Mouse (Mus musculus): ENCODE results near the gene Gpatch8. TPM values are rescaled to one million over a fixed set of nuclear protein-coding genes. Genes with fewer than 3 reads are reported as not detected.

The Gpatch8 gene
- total and polyA plus RNA-seq, 3 experiments: 11.5 to 24.7 (median 16.6) TPM

GRCm38 (mm10) chr11:102487901-102488300 lies 68.3 kb downstream of the Gpatch8 start:
- no peaks in the 10 kb centered on the region for H3K79me2 ChIP-seq (replicated peaks; ENCODE audit: control insufficient read depth, extremely low read depth, insufficient read depth, poor library complexity, severe bottlenecking)
- H3K27me3 ChIP-seq (replicated peaks): no peaks in the 10 kb centered on the region
- H3K36me3 ChIP-seq (replicated peaks in 1 of 2; ENCODE audit: control insufficient read depth in 1 of 2, insufficient read depth in 1 of 2, low read length in 1 of 2): peaks cover 26 to 63% of the 10 kb centered on the region in 2 experiments
- in situ Hi-C loops (cut with MboI; ENCODE audit: low pct_ligation_motif_present, low pct_unique_long_range_greater_than_20kb, low sequenced_read_pairs): loop anchor here (10.0 kb wide), 1 partner anchor 157 kb away; no protein-coding TSS in a partner anchor
- no peak for TF ChIP-seq MEF2A (IDR thresholded peaks at IDR 0.05; ENCODE audit: borderline replicate concordance, low read depth, low read length)
- no peak for TF ChIP-seq EP300 (IDR thresholded peaks at IDR 0.05; ENCODE audit: low read length)
- TF ChIP-seq MYC (IDR thresholded peaks at IDR 0.05; ENCODE audit: low read depth, low read length): no peak
- TF ChIP-seq MXI1 (IDR thresholded peaks at IDR 0.05; ENCODE audit: low read depth, low read length): no peak
- TF ChIP-seq TCF12 (IDR thresholded peaks at IDR 0.05; ENCODE audit: low read depth, low read length): no peak
- no peak for TF ChIP-seq JUN (IDR thresholded peaks at IDR 0.05; ENCODE audit: insufficient read depth, low read depth, low read length)
- TF ChIP-seq POLR2A (IDR thresholded peaks at IDR 0.05; ENCODE audit: low read depth, low read length): no peak
- TF ChIP-seq CTCF (conservative IDR thresholded peaks at IDR 0.05 in 1 of 2, IDR thresholded peaks at IDR 0.05 in 1 of 2; ENCODE audit: low read depth in 2 of 2, low read length in 2 of 2): no peak
- TF ChIP-seq ZKSCAN1 (IDR thresholded peaks at IDR 0.05; ENCODE audit: borderline replicate concordance, low read depth, low read length): no peak
- TF ChIP-seq UBTF (IDR thresholded peaks at IDR 0.05; ENCODE audit: low read depth, low read length): no peak
- no peak for TF ChIP-seq SIN3A (IDR thresholded peaks at IDR 0.05; ENCODE audit: low read length)
- no peak for TF ChIP-seq CHD1 (IDR thresholded peaks at IDR 0.05; ENCODE audit: low read depth, low read length)
- no peaks in the 10 kb centered on the region for H3K9me3 ChIP-seq (replicated peaks; ENCODE audit: low read length)
- no peak overlapping the region for H3K4me3 ChIP-seq (replicated peaks in 1 of 3; ENCODE audit: low read depth in 2 of 3, low read length in 2 of 3, poor library complexity in 1 of 3)
- no peak overlapping the region for H3K4me2 ChIP-seq (ENCODE audit: insufficient read depth, low read depth, poor library complexity, severe bottlenecking)
- dilution Hi-C loops (cut with MboI; ENCODE audit: extremely low pct_ligation_motif_present, extremely low pct_unique_long_range_greater_than_20kb, low sequenced_read_pairs): no loop called here
- DNase-seq (ENCODE audit: extremely low read depth): no peak
- no peak overlapping the region for H3K9ac ChIP-seq (ENCODE audit: insufficient read depth, low read depth)
- H3K4me1 ChIP-seq (ENCODE audit: control insufficient read depth in 1 of 2, insufficient read depth in 2 of 2): no peaks in the 10 kb centered on the region
- H3K27ac ChIP-seq (ENCODE audit: insufficient read depth, low read depth): no peak overlapping the region

- no peaks in the 10 kb centered on the region for H3K79me2 ChIP-seq (replicated peaks; ENCODE audit: control insufficient read depth, extremely low read depth, insufficient read depth, poor library complexity, severe bottlenecking)
- no peak overlapping the region for H3K4me3 ChIP-seq (replicated peaks in 1 of 3; ENCODE audit: low read depth in 2 of 3, low read length in 2 of 3, poor library complexity in 1 of 3)
- in situ Hi-C loops (cut with MboI; ENCODE audit: low pct_ligation_motif_present, low pct_unique_long_range_greater_than_20kb, low sequenced_read_pairs): loop anchor here (10.0 kb wide), 1 partner anchor 158 kb away; no protein-coding TSS in a partner anchor
- peaks cover 26 to 63% of the 10 kb centered on the region in 2 experiments for H3K36me3 ChIP-seq (replicated peaks in 1 of 2; ENCODE audit: control insufficient read depth in 1 of 2, insufficient read depth in 1 of 2, low read length in 1 of 2)
- no peak overlapping the region for H3K27ac ChIP-seq (ENCODE audit: insufficient read depth, low read depth)
- H3K9me3 ChIP-seq (replicated peaks; ENCODE audit: low read length): no peaks in the 10 kb centered on the region
- no peak overlapping the region for H3K9ac ChIP-seq (ENCODE audit: insufficient read depth, low read depth)
- H3K27me3 ChIP-seq (replicated peaks): no peaks in the 10 kb centered on the region
- dilution Hi-C loops (cut with MboI; ENCODE audit: extremely low pct_ligation_motif_present, extremely low pct_unique_long_range_greater_than_20kb, low sequenced_read_pairs): no loop called here
- DNase-seq (ENCODE audit: extremely low read depth): peak; percentile 79
- H3K4me1 ChIP-seq (ENCODE audit: control insufficient read depth in 1 of 2, insufficient read depth in 2 of 2): no peaks in the 10 kb centered on the region
- H3K4me2 ChIP-seq (ENCODE audit: insufficient read depth, low read depth, poor library complexity, severe bottlenecking): no peak overlapping the region
- TF ChIP-seq NRF1 (IDR thresholded peaks at IDR 0.05; ENCODE audit: low read depth, low read length): no peak
- no peak for TF ChIP-seq JUND (conservative IDR thresholded peaks at IDR 0.05; ENCODE audit: low read depth, low read length)
- no peak for TF ChIP-seq E2F4 (IDR thresholded peaks at IDR 0.05; ENCODE audit: insufficient replicate concordance, low read depth, low read length)
- TF ChIP-seq JUN (IDR thresholded peaks at IDR 0.05; ENCODE audit: insufficient read depth, low read depth, low read length): no peak
- TF ChIP-seq BHLHE40 (IDR thresholded peaks at IDR 0.05; ENCODE audit: low read depth, low read length): 0 out of 2 replicates have a peak, but pooled peaks have one; percentile 28
- no peak for TF ChIP-seq TBP (conservative IDR thresholded peaks at IDR 0.05; ENCODE audit: low read depth, low read length)
- peak; percentile 72 for TF ChIP-seq RAD21 (IDR thresholded peaks at IDR 0.05; ENCODE audit: low read depth, low read length)
- TF ChIP-seq HCFC1 (IDR thresholded peaks at IDR 0.05; ENCODE audit: low read depth, low read length): no peak
- TF ChIP-seq IRF4 (IDR thresholded peaks at IDR 0.05; ENCODE audit: low read depth, low read length): no peak
- TF ChIP-seq SIN3A (IDR thresholded peaks at IDR 0.05; ENCODE audit: low read length): no peak
- no peak for TF ChIP-seq NELFE (IDR thresholded peaks at IDR 0.05; ENCODE audit: low read depth, low read length)
- peak; percentile 49; the same call in 1 of the 2 replicates for TF ChIP-seq MYC (IDR thresholded peaks at IDR 0.05; ENCODE audit: low read depth, low read length)
- peak; percentile 55 for TF ChIP-seq USF1 (IDR thresholded peaks at IDR 0.05; ENCODE audit: low read depth, low read length)
- no peak for TF ChIP-seq ETS1 (conservative IDR thresholded peaks at IDR 0.05; ENCODE audit: low read depth, low read length)
- no peak for TF ChIP-seq ZNF384 (IDR thresholded peaks at IDR 0.05; ENCODE audit: low read depth, low read length)
- no peak for TF ChIP-seq ELF1 (IDR thresholded peaks at IDR 0.05; ENCODE audit: low read depth, low read length)
- TF ChIP-seq ZC3H11A (IDR thresholded peaks at IDR 0.05; ENCODE audit: low read depth, low read length): no peak; the same call in 1 of the 2 replicates
- no peak for TF ChIP-seq UBTF (IDR thresholded peaks at IDR 0.05; ENCODE audit: low read depth, low read length)
- peak; percentile 71; the same call in 1 of the 2 replicates for TF ChIP-seq MAFK (IDR thresholded peaks at IDR 0.05; ENCODE audit: insufficient replicate concordance, low read length)
- peak; percentile 50; the same call in 1 of the 2 replicates for TF ChIP-seq MAZ (IDR thresholded peaks at IDR 0.05; ENCODE audit: low read depth, low read length)
- peak; percentile 37; the same call in 1 of the 2 replicates for TF ChIP-seq USF2 (conservative IDR thresholded peaks at IDR 0.05; ENCODE audit: low read depth, low read length)
- TF ChIP-seq GABPA (IDR thresholded peaks at IDR 0.05; ENCODE audit: insufficient replicate concordance, low read depth, low read length): no peak
- peak; percentile 31; the same call in 1 of the 2 replicates for TF ChIP-seq CHD2 (IDR thresholded peaks at IDR 0.05; ENCODE audit: low read length)
- peak; percentile 93 for TF ChIP-seq MAX (IDR thresholded peaks at IDR 0.05; ENCODE audit: low read length)
These were observed 69.3 kb downstream of the Gpatch8 start for GRCm38 (mm10) chr11:102486733-102487386.

Data from CH12.LX (cell line).